Mouse (Mus musculus): Measurements from ENCODE around the gene Sprr4. TPM values are rescaled to one million over a fixed set of nuclear protein-coding genes. Genes with fewer than 3 reads are reported as not detected.
"Not testable (repeated sequence)": the region's sequence is repeated elsewhere in the genome, so short reads cannot be mapped to it uniquely, and the experiment has no call there.

The Sprr4 gene
- not detected in 2 replicates for polyA plus RNA-seq (2015; fragmentation: Nextera tagmentation; extraction: Ambion mirVana)

DNA sequence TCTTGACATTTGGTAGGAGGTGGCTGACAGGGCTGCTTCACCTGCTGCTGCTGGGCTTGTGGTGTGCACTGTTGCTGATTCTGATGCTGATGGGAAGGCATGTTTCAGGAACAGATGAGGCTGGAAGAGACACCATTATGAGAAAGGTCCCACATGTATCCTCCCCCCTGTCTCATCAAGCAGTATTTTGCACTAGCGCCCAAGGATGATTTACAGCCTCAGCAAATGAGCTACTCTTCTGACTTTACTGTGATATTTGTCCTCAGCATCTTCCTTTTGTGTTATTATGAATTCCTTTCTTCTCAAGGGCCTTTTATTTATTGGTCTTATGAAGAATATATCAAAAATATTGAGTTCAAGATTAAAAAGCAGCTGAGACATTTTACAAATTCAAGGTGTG, at the start of gene Sprr4:
Gene Sprr4, minus strand, starts transcription at position 101 of the 400 bp plus-strand sequence.
- 64% methylated on average over 1 of the region's 1 CpGs for WGBS (ENCODE audit: insufficient replicate concordance)
- ATAC-seq (ENCODE audit: low read depth): no peak

GRCm38 (mm10) chr3:92534411-92534810, 34.1 kb upstream of the Sprr4 start, which contains the start of gene 2310046K23Rik:
2310046K23Rik (minus strand) TSS chr3:92534511.
- ATAC-seq (ENCODE audit: low read depth): no peak
- no peaks in the 10 kb centered on the region for H3K9me3 ChIP-seq (replicated peaks; ENCODE audit: control insufficient read depth, low read length)
- 73% methylated on average over 3 of the region's 3 CpGs for WGBS (ENCODE audit: insufficient replicate concordance)

More for the DNA sequence above, at the start of gene Sprr4:
- no peaks in the 10 kb centered on the region for H3K9me3 ChIP-seq (replicated peaks; ENCODE audit: control insufficient read depth, low read length)
- no peaks in the 10 kb centered on the region for H3K4me1 ChIP-seq (ENCODE audit: control insufficient read depth, low read depth, low read length)
- H3K9ac ChIP-seq (ENCODE audit: low read depth, low read length): no peak within 1 kb of the TSS
- H3K4me3 ChIP-seq (ENCODE audit: low read depth, low read length): no peak within 1 kb of the TSS
- H3K27ac ChIP-seq (ENCODE audit: low read length): no peak within 1 kb of the TSS
- H3K36me3 ChIP-seq (ENCODE audit: control insufficient read depth, insufficient read depth): no peaks in the 10 kb centered on the region
- H3K27me3 ChIP-seq (ENCODE audit: control insufficient read depth, insufficient read depth, low read depth, low read length): no peaks in the 10 kb centered on the region
- no peak within 1 kb of the TSS for H3K4me2 ChIP-seq (ENCODE audit: low read depth, low read length)

GRCm38 (mm10) chr3:92512325-92512724, 12.0 kb upstream of the Sprr4 start:
- Histone ChIP-seq H3K4me3 (ENCODE audit: low read depth, low read length) (no peak overlapping the region), H3K36me3 (ENCODE audit: control insufficient read depth, insufficient read depth) (no peaks in the 10 kb centered on the region), H3K9ac (ENCODE audit: low read depth, low read length) (no peak overlapping the region), H3K27ac (ENCODE audit: low read length) (no peak overlapping the region), H3K4me1 (ENCODE audit: control insufficient read depth, low read depth, low read length) (no peaks in the 10 kb centered on the region), H3K9me3 (replicated peaks; ENCODE audit: control insufficient read depth, low read length) (no peaks in the 10 kb centered on the region), H3K27me3 (ENCODE audit: control insufficient read depth, insufficient read depth, low read depth, low read length) (no peaks in the 10 kb centered on the region), H3K4me2 (ENCODE audit: low read depth, low read length) (no peak overlapping the region)
- ATAC-seq (ENCODE audit: low read depth): no peak

More at GRCm38 (mm10) chr3:92534411-92534810, 34.1 kb upstream of the Sprr4 start, which contains the start of gene 2310046K23Rik:
- Histone ChIP-seq H3K4me2 (ENCODE audit: low read depth, low read length) (no peak within 1 kb of the TSS), H3K9ac (ENCODE audit: low read depth, low read length) (no peak within 1 kb of the TSS), H3K27me3 (ENCODE audit: control insufficient read depth, insufficient read depth, low read depth, low read length) (no peaks in the 10 kb centered on the region), H3K36me3 (ENCODE audit: control insufficient read depth, insufficient read depth) (no peaks in the 10 kb centered on the region), H3K4me3 (ENCODE audit: low read depth, low read length) (no peak within 1 kb of the TSS), H3K27ac (ENCODE audit: low read length) (no peak within 1 kb of the TSS), H3K4me1 (ENCODE audit: control insufficient read depth, low read depth, low read length) (no peaks in the 10 kb centered on the region)

GRCm38 (mm10) chr3:92510786-92511185, 10.5 kb upstream of the Sprr4 start:
- Histone ChIP-seq H3K4me1 (ENCODE audit: control insufficient read depth, low read depth, low read length) (no peaks in the 10 kb centered on the region), H3K4me3 (ENCODE audit: low read depth, low read length) (no peak overlapping the region), H3K4me2 (ENCODE audit: low read depth, low read length) (no peak overlapping the region), H3K9me3 (replicated peaks; ENCODE audit: control insufficient read depth, low read length) (no peaks in the 10 kb centered on the region), H3K9ac (ENCODE audit: low read depth, low read length) (no peak overlapping the region), H3K27me3 (ENCODE audit: control insufficient read depth, insufficient read depth, low read depth, low read length) (no peaks in the 10 kb centered on the region), H3K36me3 (ENCODE audit: control insufficient read depth, insufficient read depth) (no peaks in the 10 kb centered on the region), H3K27ac (ENCODE audit: low read length) (no peak overlapping the region)
- ATAC-seq (ENCODE audit: low read depth): no peak

DNA sequence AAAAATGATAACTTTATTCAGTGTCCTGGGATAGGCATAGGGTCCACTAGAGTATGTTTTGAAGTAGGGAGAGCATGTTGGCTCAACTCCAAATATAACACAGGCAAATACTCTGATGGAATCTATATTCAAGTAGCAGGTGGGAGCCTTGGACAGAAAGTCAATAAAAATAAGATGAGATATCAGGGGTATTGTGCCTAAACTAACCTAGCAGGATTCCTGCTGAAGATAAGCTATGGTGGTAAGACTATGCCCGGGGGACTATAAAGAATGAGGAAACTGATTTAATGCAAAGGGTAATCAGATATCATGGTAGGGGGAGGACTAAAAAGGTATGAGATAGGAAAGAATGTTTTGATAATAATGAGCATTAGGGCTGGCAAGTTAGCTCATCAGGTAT, 7.9 kb upstream of the Sprr4 start:
- H3K27me3 ChIP-seq (ENCODE audit: control insufficient read depth, insufficient read depth, low read depth, low read length): no peaks in the 10 kb centered on the region
- H3K4me3 ChIP-seq (ENCODE audit: low read depth, low read length): no peak overlapping the region
- no peak overlapping the region for H3K27ac ChIP-seq (ENCODE audit: low read length)
- H3K9me3 ChIP-seq (replicated peaks; ENCODE audit: control insufficient read depth, low read length): no peaks in the 10 kb centered on the region
- H3K4me1 ChIP-seq (ENCODE audit: control insufficient read depth, low read depth, low read length): no peaks in the 10 kb centered on the region
- no peak overlapping the region for H3K9ac ChIP-seq (ENCODE audit: low read depth, low read length)
- no peaks in the 10 kb centered on the region for H3K36me3 ChIP-seq (ENCODE audit: control insufficient read depth, insufficient read depth)
- ATAC-seq (ENCODE audit: low read depth): no peak
- H3K4me2 ChIP-seq (ENCODE audit: low read depth, low read length): no peak overlapping the region
- WGBS (ENCODE audit: insufficient replicate concordance): 57% methylated on average over 1 of the region's 1 CpGs

DNA sequence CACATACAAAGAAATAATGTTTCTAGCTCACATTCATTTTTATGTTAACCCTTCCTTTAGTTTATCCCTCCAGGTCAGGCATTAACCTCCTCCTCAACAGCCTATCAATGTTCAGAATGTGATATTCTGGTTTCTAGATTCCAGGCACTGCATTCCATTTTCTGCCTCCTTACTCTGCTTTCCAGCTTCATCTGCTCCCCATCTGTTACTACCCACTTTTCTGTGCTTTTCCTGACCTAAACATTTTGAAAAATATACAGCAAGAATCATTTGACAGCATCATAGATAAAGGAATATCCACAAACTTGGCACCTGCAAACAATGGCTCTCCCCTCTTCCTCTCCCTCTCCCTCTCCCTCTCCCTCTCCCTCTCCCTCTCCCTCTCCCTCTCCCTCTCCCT, 3.2 kb upstream of the Sprr4 start:
- H3K36me3 ChIP-seq (ENCODE audit: control insufficient read depth, insufficient read depth): no peaks in the 10 kb centered on the region
- no peaks in the 10 kb centered on the region for H3K4me1 ChIP-seq (ENCODE audit: control insufficient read depth, low read depth, low read length)
- H3K4me3 ChIP-seq (ENCODE audit: low read depth, low read length): no peak overlapping the region
- ATAC-seq (ENCODE audit: low read depth): no peak
- H3K9ac ChIP-seq (ENCODE audit: low read depth, low read length): no peak overlapping the region
- no peaks in the 10 kb centered on the region for H3K9me3 ChIP-seq (replicated peaks; ENCODE audit: control insufficient read depth, low read length)
- H3K27me3 ChIP-seq (ENCODE audit: control insufficient read depth, insufficient read depth, low read depth, low read length): no peaks in the 10 kb centered on the region
- H3K27ac ChIP-seq (ENCODE audit: low read length): no peak overlapping the region
- H3K4me2 ChIP-seq (ENCODE audit: low read depth, low read length): no peak overlapping the region

GRCm38 (mm10) chr3:92490262-92490661, 10.0 kb downstream of the Sprr4 start:
- H3K9me3 ChIP-seq (replicated peaks; ENCODE audit: control insufficient read depth, low read length); ATAC-seq (ENCODE audit: low read depth): not testable (repeated sequence)

DNA sequence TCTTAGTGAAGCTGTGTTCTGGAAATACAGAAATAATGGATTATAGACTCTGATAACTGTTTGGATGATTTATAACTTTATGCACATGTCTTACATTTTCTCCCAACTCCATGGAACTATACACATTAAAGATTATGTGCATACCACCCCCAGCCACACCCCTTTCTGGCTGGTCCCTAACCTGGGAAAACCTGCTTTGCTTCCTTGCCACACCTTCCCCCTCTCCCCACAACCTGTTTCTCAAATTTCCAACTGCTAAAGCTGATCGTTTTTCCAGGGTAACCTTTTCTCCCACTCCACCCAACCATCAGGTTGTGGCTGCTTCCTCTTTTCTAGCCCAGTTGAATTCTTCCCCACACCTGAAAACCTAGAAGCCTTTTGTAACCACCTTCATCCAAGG, 14.0 kb downstream of the Sprr4 start:
- no peaks in the 10 kb centered on the region for H3K4me1 ChIP-seq (ENCODE audit: control insufficient read depth, low read depth, low read length)
- ATAC-seq (ENCODE audit: low read depth): no peak
- H3K27me3 ChIP-seq (ENCODE audit: control insufficient read depth, insufficient read depth, low read depth, low read length): no peaks in the 10 kb centered on the region
- no peak overlapping the region for H3K27ac ChIP-seq (ENCODE audit: low read length)
- no peak overlapping the region for H3K9ac ChIP-seq (ENCODE audit: low read depth, low read length)
- no peak overlapping the region for H3K4me3 ChIP-seq (ENCODE audit: low read depth, low read length)
- 12% methylated on average over 1 of the region's 1 CpGs for WGBS (ENCODE audit: insufficient replicate concordance)
- H3K4me2 ChIP-seq (ENCODE audit: low read depth, low read length): no peak overlapping the region
- H3K36me3 ChIP-seq (ENCODE audit: control insufficient read depth, insufficient read depth): no peaks in the 10 kb centered on the region
- no peaks in the 10 kb centered on the region for H3K9me3 ChIP-seq (replicated peaks; ENCODE audit: control insufficient read depth, low read length)

More at GRCm38 (mm10) chr3:92490262-92490661, 10.0 kb downstream of the Sprr4 start:
- not testable (repeated sequence) for H3K4me1 ChIP-seq (ENCODE audit: control insufficient read depth, low read depth, low read length); H3K9ac ChIP-seq (ENCODE audit: low read depth, low read length); H3K27ac ChIP-seq (ENCODE audit: low read length); H3K27me3 ChIP-seq (ENCODE audit: control insufficient read depth, insufficient read depth, low read depth, low read length); H3K36me3 ChIP-seq (ENCODE audit: control insufficient read depth, insufficient read depth); H3K4me2 ChIP-seq (ENCODE audit: low read depth, low read length); H3K4me3 ChIP-seq (ENCODE audit: low read depth, low read length)

- H3K4me3 ChIP-seq (ENCODE audit: low read depth, low read length): no peak within 1 kb of the TSS
- H3K4me2 ChIP-seq (ENCODE audit: low read depth, low read length): no peak within 1 kb of the TSS
- H3K9ac ChIP-seq (ENCODE audit: low read depth, low read length): no peak within 1 kb of the TSS
- H3K4me1 ChIP-seq (ENCODE audit: control insufficient read depth, low read depth, low read length): no peaks in the 10 kb centered on the region
- H3K27ac ChIP-seq (ENCODE audit: low read length): no peak within 1 kb of the TSS
- no peaks in the 10 kb centered on the region for H3K36me3 ChIP-seq (ENCODE audit: control insufficient read depth, insufficient read depth)
- H3K9me3 ChIP-seq (replicated peaks; ENCODE audit: control insufficient read depth, low read length): no peaks in the 10 kb centered on the region
- no peaks in the 10 kb centered on the region for H3K27me3 ChIP-seq (ENCODE audit: control insufficient read depth, insufficient read depth, low read depth, low read length)
- ATAC-seq (ENCODE audit: low read depth): no peak
Observed at GRCm38 (mm10) chr3:92485863-92486262, 14.4 kb downstream of the Sprr4 start, which contains the start of gene Sprr1a. Sprr1a (minus strand) TSS chr3:92485895.

- ATAC-seq (ENCODE audit: low read depth); H3K4me1 ChIP-seq (ENCODE audit: control insufficient read depth, low read depth, low read length); H3K9me3 ChIP-seq (replicated peaks; ENCODE audit: control insufficient read depth, low read length); H3K27ac ChIP-seq (ENCODE audit: low read length); H3K4me2 ChIP-seq (ENCODE audit: low read depth, low read length); H3K9ac ChIP-seq (ENCODE audit: low read depth, low read length); H3K4me3 ChIP-seq (ENCODE audit: low read depth, low read length); H3K36me3 ChIP-seq (ENCODE audit: control insufficient read depth, insufficient read depth); H3K27me3 ChIP-seq (ENCODE audit: control insufficient read depth, insufficient read depth, low read depth, low read length): not testable (repeated sequence)
Observed at GRCm38 (mm10) chr3:92481249-92481648, 19.0 kb downstream of the Sprr4 start.
